Mouse (Mus musculus) ES-E14 (cell line): ENCODE data around the gene Srpr. TPM values are rescaled to one million over a fixed set of nuclear protein-coding genes. Genes with fewer than 3 reads are reported as not detected.

Experiments used
- DNase-seq: peaks from one replicate; pipeline ENCODE4 v3.0.0-alpha.2; 2013; ENCODE audit warnings: low read depth, low spot score
- H3K27ac ChIP-seq: 2 replicates; pipeline ENCODE4 v1.5.1; 2012; ENCODE audit warnings: low read depth, mild to moderate bottlenecking, low read length, moderate library complexity, mixed read lengths; ENCODE audit not compliant: poor library complexity, insufficient read depth, severe bottlenecking
- H3K36me3 ChIP-seq: 2 replicates; pipeline ENCODE4 v1.6.1; 2012; ENCODE audit warnings: mild to moderate bottlenecking, low read length, moderate library complexity, mixed read lengths; ENCODE audit not compliant: control insufficient read depth, poor library complexity, insufficient read depth, severe bottlenecking
- H3K4me1 ChIP-seq, 2 experiments: fragments of 150-350 bp in 1 of 2; sonication (generic) in 1 of 2; 2 replicates each; pipeline ENCODE4 v1.6.1; 2012; ENCODE audit warnings: low read length in 2 of 2, mild to moderate bottlenecking in 1 of 2, mixed read lengths in 1 of 2; ENCODE audit not compliant: control insufficient read depth in 2 of 2, insufficient read depth in 2 of 2, poor library complexity in 1 of 2
- H3K4me3 ChIP-seq, 2 experiments: fragments of 150-350 bp in 1 of 2; sonication (generic) in 1 of 2; 2 replicates each; pipeline ENCODE4 v1.5.1; 2012; ENCODE audit warnings: low read length in 2 of 2, low read depth in 1 of 2, mild to moderate bottlenecking in 1 of 2, mixed read lengths in 1 of 2; ENCODE audit not compliant: insufficient read depth in 1 of 2, poor library complexity in 1 of 2, severe bottlenecking in 1 of 2
- H3K9ac ChIP-seq: 2 replicates; pipeline ENCODE4 v1.6.1; 2012; ENCODE audit warnings: low read depth, mild to moderate bottlenecking, low read length, mixed read lengths; ENCODE audit not compliant: poor library complexity, insufficient read depth, severe bottlenecking
- H3K9me3 ChIP-seq: fragments of 150-350 bp; sonication (generic); 2 replicates; pipeline ENCODE4 v1.6.1; 2012; ENCODE audit warnings: low read depth, mild to moderate bottlenecking, low read length; ENCODE audit not compliant: control insufficient read depth, insufficient read depth
- CHD2 ChIP-seq: IDR thresholded peaks from 2 replicates; pipeline ENCODE4 v1.6.1; 2014; ENCODE audit warnings: mild to moderate bottlenecking, low read depth, low read length, inconsistent platforms
- HCFC1 ChIP-seq: IDR thresholded peaks from 2 replicates; pipeline ENCODE4 v1.6.1; 2012; ENCODE audit warnings: low read length, inconsistent platforms, borderline replicate concordance; ENCODE audit not compliant: insufficient read depth
- MAFK ChIP-seq: IDR thresholded peaks from 2 replicates; pipeline ENCODE4 v1.6.1; 2014; ENCODE audit warnings: mild to moderate bottlenecking, low read depth, low read length, inconsistent platforms; ENCODE audit not compliant: insufficient read depth
- ZC3H11A ChIP-seq: IDR thresholded peaks from 2 replicates; pipeline ENCODE4 v1.6.1; 2012; ENCODE audit warnings: low read depth, mild to moderate bottlenecking, inconsistent platforms, low read length, borderline replicate concordance
- ZNF384 ChIP-seq: IDR thresholded peaks from 2 replicates; pipeline ENCODE4 v1.6.1; 2012; ENCODE audit warnings: low read depth, low read length, inconsistent platforms
- in situ Hi-C, 2 experiments: fragments of 600-800 bp; cut with MboI; formaldehyde crosslinking; loops; one replicate each; pipeline ENCODE4 v1.15.1; 2025; ENCODE audit warnings: low sequenced_read_pairs in 2 of 2, inconsistent platforms in 1 of 2; ENCODE audit not compliant: unreplicated experiment in 2 of 2
- total RNA-seq: library from RNA; depleted of rRNA; stranded (reverse); fragments of 300-350 nt; gene quantifications from 2 replicates; pipeline ENCODE4 v1.2.3, GENCODE M21; 2012; rRNA removed

Srpr gene
- 168 and 204 TPM in 2 replicates for total RNA-seq

GRCm38 (mm10) chr9:35199772-35200471 lies at the start of gene Srpr, which contains the start of gene Tirap:
Gene Srpr, plus strand, starts transcription at chr9:35200175.
Gene Tirap, minus strand, starts transcription at chr9:35200291.
- peak within 1 kb of the TSS; percentile 52 for H3K9ac ChIP-seq
- H3K4me3 ChIP-seq = peak within 1 kb of the TSS; percentile 71 to 93
- no peaks in the 10 kb centered on the region for H3K9me3 ChIP-seq
- no peak within 1 kb of the TSS for H3K27ac ChIP-seq
- H3K36me3 ChIP-seq = peaks cover 5% of the 10 kb centered on the region
- TF ChIP-seq MAFK = 0 out of 2 replicates have a peak, but pooled peaks have one; percentile 3
- TF ChIP-seq ZC3H11A = no peak
- H3K4me1 ChIP-seq = peaks cover 2 to 4% of the 10 kb centered on the region in 2 experiments; a peak in 2 of 4 replicates
- DNase-seq = peak; percentile 67
- in situ Hi-C loops = no loop called here

- DNase-seq = no peak
Measured at GRCm38 (mm10) chr9:35152923-35153322, 47.1 kb upstream of the Srpr start.

GRCm38 (mm10) chr9:35156002-35156710 lies 43.8 kb upstream of the Srpr start:
- Histone ChIP-seq H3K9ac (no peak overlapping the region), H3K36me3 (peaks cover 10% of the 10 kb centered on the region), H3K9me3 (no peaks in the 10 kb centered on the region), H3K27ac (no peak overlapping the region), H3K4me3 (no peak overlapping the region), H3K4me1 (no peaks in the 10 kb centered on the region)
- DNase-seq = no peak
- in situ Hi-C loops = loop anchor here (25.0 kb wide), 2 partner anchors 294 to 669 kb away; partner anchors contain the start of gene Kirrel3 (in 1 of the 2)
- TF ChIP-seq HCFC1 (no peak), ZC3H11A (no peak)

More at GRCm38 (mm10) chr9:35152923-35153322, 47.1 kb upstream of the Srpr start:
- in situ Hi-C loops = loop anchor here (25.0 kb wide), 2 partner anchors 291 to 666 kb away; partner anchors contain the start of gene Kirrel3 (in 1 of the 2)
- H3K9me3 ChIP-seq = no peaks in the 10 kb centered on the region
- H3K4me3 ChIP-seq = no peak overlapping the region
- H3K4me1 ChIP-seq = no peaks in the 10 kb centered on the region
- TF ChIP-seq HCFC1 (no peak), CHD2 (no peak), ZNF384 (no peak), MAFK (no peak), ZC3H11A (no peak)
- peaks cover 10% of the 10 kb centered on the region; the same call in 1 of the 2 replicates for H3K36me3 ChIP-seq
- no peak overlapping the region for H3K27ac ChIP-seq
- H3K9ac ChIP-seq = no peak overlapping the region

- H3K27ac ChIP-seq = no peak overlapping the region
- H3K9me3 ChIP-seq = no peaks in the 10 kb centered on the region
- no peak overlapping the region for H3K4me3 ChIP-seq
- in situ Hi-C loops = loop anchor here (25.0 kb wide), 2 partner anchors 295 to 670 kb away; partner anchors contain the start of gene Kirrel3 (in 1 of the 2)
- H3K36me3 ChIP-seq = peaks cover 11% of the 10 kb centered on the region
- DNase-seq = no peak
- H3K4me1 ChIP-seq = no peaks in the 10 kb centered on the region
- no peak overlapping the region for H3K9ac ChIP-seq
- TF ChIP-seq HCFC1 (no peak), MAFK (no peak), ZC3H11A (no peak), ZNF384 (no peak)
Measured at GRCm38 (mm10) chr9:35156862-35157261, 43.1 kb upstream of the Srpr start.
